Mouse (Mus musculus) intestine, embryonic 14.5 days (tissue): Measurements from ENCODE around the gene Sp9. TPM values are rescaled to one million over a fixed set of nuclear protein-coding genes. Genes with fewer than 3 reads are reported as not detected.

ENCODE experiments used
- ATAC-seq: fragments of 200-750 bp; cut with Nextera tagmentation; replicated peaks from 2 replicates; pipeline ENCODE4 v1.8.0; 2017; ENCODE audit warnings: low read depth, moderate number of reproducible peaks, moderate TSS enrichment, moderate library complexity; ENCODE audit not compliant: low FRiP score, low TSS enrichment
- DNase-seq: peaks from one replicate; pipeline ENCODE4 v3.0.0-alpha.2; 2018; ENCODE audit warnings: low spot score
- H3K27ac ChIP-seq: fragments of 300-500 bp; sonication (generic); 2 replicates; pipeline ENCODE4 v1.5.1; 2014; ENCODE audit warnings: low read depth, mild to moderate bottlenecking, control low read depth
- H3K27me3 ChIP-seq: fragments of 300-500 bp; sonication (generic); replicated peaks from 2 replicates; pipeline ENCODE4 v1.6.1; 2014; ENCODE audit warnings: low read length, control low read depth; ENCODE audit not compliant: control insufficient read depth, insufficient read depth
- H3K36me3 ChIP-seq: fragments of 300-500 bp; sonication (generic); 2 replicates; pipeline ENCODE4 v1.6.1; 2014; ENCODE audit warnings: low read length, control low read depth; ENCODE audit not compliant: control insufficient read depth, insufficient read depth
- H3K4me1 ChIP-seq: fragments of 300-500 bp; sonication (generic); replicated peaks from 2 replicates; pipeline ENCODE4 v1.6.1; 2014; ENCODE audit warnings: low read length, control low read depth, mixed read lengths; ENCODE audit not compliant: control insufficient read depth, insufficient read depth
- H3K4me2 ChIP-seq: fragments of 300-500 bp; sonication (generic); 2 replicates; pipeline ENCODE4 v1.6.1; 2014; ENCODE audit warnings: low read length
- H3K4me3 ChIP-seq: fragments of 300-500 bp; sonication (generic); 2 replicates; pipeline ENCODE4 v1.5.1; 2014; ENCODE audit warnings: low read depth, low read length, control low read depth, mixed read lengths
- H3K9ac ChIP-seq: fragments of 300-500 bp; sonication (generic); 2 replicates; pipeline ENCODE4 v1.6.1; 2014; ENCODE audit warnings: mild to moderate bottlenecking, low read length
- H3K9me3 ChIP-seq: fragments of 300-500 bp; sonication (generic); 2 replicates; pipeline ENCODE4 v1.6.1; 2016; ENCODE audit warnings: low read length, control low read depth; ENCODE audit not compliant: control insufficient read depth
- WGBS: fragments of 180-500 bp; shearing (Covaris S2); extraction: QIAGEN DNeasy Blood & Tissue Kit; methylation state at CpG from one replicate; pipeline ENCODE4 v1.1.7; 2014; 5-methylcytosine and 5-hydroxymethylcytosine counted together
- polyA plus RNA-seq: library from polyadenylated mRNA; unstranded; fragments of >200 nt; fragmentation: Nextera tagmentation; extraction: Ambion mirVana; gene quantifications from 2 replicates; pipeline ENCODE4 v1.2.1, GENCODE M21; 2014

The Sp9 gene
- polyA plus RNA-seq, 1 experiment from 2014 or later, result not detected

DNA sequence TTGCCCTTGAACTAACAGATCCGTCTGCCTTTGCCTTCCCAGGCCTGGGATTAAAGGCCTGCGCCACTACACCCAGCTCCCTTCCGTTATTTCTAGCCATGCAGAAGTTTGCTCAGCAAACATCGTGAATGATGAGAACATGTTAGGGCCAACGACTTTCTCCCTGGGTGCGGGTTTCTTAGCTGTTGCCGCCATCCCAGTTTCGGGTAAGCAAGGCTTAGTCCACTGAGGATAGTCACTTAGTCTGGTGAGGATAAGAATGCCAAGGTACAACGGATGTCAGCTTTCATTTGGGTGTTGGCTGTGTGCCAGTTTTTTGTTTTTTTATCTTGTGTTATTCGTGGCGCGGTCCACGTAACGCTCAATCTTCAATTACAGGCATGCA, 41.4 kb downstream of the Sp9 start:
- ATAC-seq, result 0 out of 2 replicates have a peak, but pooled peaks have one; percentile 32
- H3K4me3 ChIP-seq, result peak overlapping the region; percentile 99
- no peaks in the 10 kb centered on the region for H3K27me3 ChIP-seq
- H3K9ac ChIP-seq, result peak overlapping the region; percentile 71
- peaks cover 21% of the 10 kb centered on the region for H3K36me3 ChIP-seq
- DNase-seq, result peak; percentile 78
- WGBS, result 39% methylated on average over 14 of the region's 14 CpGs
- peak overlapping the region; percentile 57 for H3K4me2 ChIP-seq
- H3K4me1 ChIP-seq, result peaks cover 7% of the 10 kb centered on the region
- no peaks in the 10 kb centered on the region for H3K9me3 ChIP-seq
- peak overlapping the region; percentile 82; the same call in 1 of the 2 replicates for H3K27ac ChIP-seq

- H3K27me3 ChIP-seq, result no peaks in the 10 kb centered on the region
- H3K4me1 ChIP-seq, result peaks cover 7% of the 10 kb centered on the region
- no peak overlapping the region for H3K9ac ChIP-seq
- no peak overlapping the region for H3K27ac ChIP-seq
- 93% methylated on average over 3 of the region's 3 CpGs for WGBS
- ATAC-seq (no peak), DNase-seq (no peak)
- H3K4me3 ChIP-seq, result no peak overlapping the region
- H3K4me2 ChIP-seq, result no peak overlapping the region
- no peaks in the 10 kb centered on the region for H3K9me3 ChIP-seq
- peaks cover 9% of the 10 kb centered on the region for H3K36me3 ChIP-seq
Measured at GRCm38 (mm10) chr2:73314311-73314710, 42.6 kb downstream of the Sp9 start.

- 93% methylated on average over 9 of the region's 9 CpGs for WGBS
- ATAC-seq, result no peak
Measured at GRCm38 (mm10) chr2:73317426-73317825, 45.7 kb downstream of the Sp9 start.

DNA sequence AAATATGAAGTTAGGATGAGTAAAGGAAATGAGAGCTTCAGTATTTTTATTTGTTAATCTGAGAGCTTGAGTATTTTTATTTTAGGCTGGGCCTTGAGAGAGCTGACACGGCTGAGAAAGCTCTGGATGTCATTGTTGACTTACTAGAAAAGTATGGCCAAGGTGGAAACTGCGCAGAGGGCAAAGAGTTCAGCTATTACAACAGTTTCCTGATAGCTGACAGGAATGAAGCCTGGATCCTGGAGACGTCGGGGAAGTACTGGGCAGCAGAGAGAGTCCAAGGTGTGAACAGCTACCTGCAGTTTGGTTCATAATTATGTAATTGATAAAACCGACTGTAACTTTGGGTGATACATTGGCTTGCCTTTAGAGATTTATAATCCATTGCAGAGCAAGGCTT, 47.5 kb downstream of the Sp9 start:
- H3K4me3 ChIP-seq, result no peak overlapping the region
- no peaks in the 10 kb centered on the region for H3K27me3 ChIP-seq
- ATAC-seq, result no peak
- no peaks in the 10 kb centered on the region for H3K9me3 ChIP-seq
- WGBS, result 82% methylated on average over 5 of the region's 5 CpGs
- no peak overlapping the region for H3K9ac ChIP-seq
- no peak for DNase-seq
- H3K27ac ChIP-seq, result no peak overlapping the region
- H3K4me1 ChIP-seq, result no peaks in the 10 kb centered on the region
- no peak overlapping the region for H3K4me2 ChIP-seq
- no peaks in the 10 kb centered on the region for H3K36me3 ChIP-seq

More at GRCm38 (mm10) chr2:73317426-73317825, 45.7 kb downstream of the Sp9 start:
- no peaks in the 10 kb centered on the region for H3K36me3 ChIP-seq
- H3K4me2 ChIP-seq, result no peak overlapping the region
- no peaks in the 10 kb centered on the region for H3K4me1 ChIP-seq
- no peaks in the 10 kb centered on the region for H3K9me3 ChIP-seq
- no peak overlapping the region for H3K4me3 ChIP-seq
- DNase-seq, result no peak
- no peaks in the 10 kb centered on the region for H3K27me3 ChIP-seq
- H3K9ac ChIP-seq, result no peak overlapping the region
- no peak overlapping the region for H3K27ac ChIP-seq

DNA sequence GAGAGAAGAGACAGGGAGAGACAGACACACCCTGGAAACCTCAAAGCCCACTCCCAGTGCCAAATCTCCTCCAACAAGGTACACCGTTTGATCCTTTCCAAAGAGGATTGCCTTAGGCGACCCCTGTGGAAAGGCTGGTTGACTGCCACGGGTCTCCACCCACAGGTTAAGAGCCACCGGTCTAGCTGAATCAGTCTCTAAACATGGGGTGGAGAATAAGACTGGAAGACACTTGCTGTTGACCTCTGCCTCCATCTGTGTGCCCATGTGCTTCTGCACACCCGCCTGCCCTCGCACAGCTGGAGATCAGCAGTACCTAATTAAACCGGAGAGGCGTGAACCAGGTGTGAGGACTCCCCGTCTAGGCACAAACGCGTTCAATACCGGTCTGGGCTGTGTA, 51.3 kb downstream of the Sp9 start:
- H3K9me3 ChIP-seq, result no peaks in the 10 kb centered on the region
- WGBS, result 74% methylated on average over 12 of the region's 12 CpGs
- H3K4me2 ChIP-seq, result no peak overlapping the region
- no peaks in the 10 kb centered on the region for H3K27me3 ChIP-seq
- no peak overlapping the region for H3K27ac ChIP-seq
- H3K4me1 ChIP-seq, result no peaks in the 10 kb centered on the region
- H3K4me3 ChIP-seq, result no peak overlapping the region
- H3K36me3 ChIP-seq, result no peaks in the 10 kb centered on the region
- no peak for ATAC-seq
- DNase-seq, result no peak
- no peak overlapping the region for H3K9ac ChIP-seq

DNA sequence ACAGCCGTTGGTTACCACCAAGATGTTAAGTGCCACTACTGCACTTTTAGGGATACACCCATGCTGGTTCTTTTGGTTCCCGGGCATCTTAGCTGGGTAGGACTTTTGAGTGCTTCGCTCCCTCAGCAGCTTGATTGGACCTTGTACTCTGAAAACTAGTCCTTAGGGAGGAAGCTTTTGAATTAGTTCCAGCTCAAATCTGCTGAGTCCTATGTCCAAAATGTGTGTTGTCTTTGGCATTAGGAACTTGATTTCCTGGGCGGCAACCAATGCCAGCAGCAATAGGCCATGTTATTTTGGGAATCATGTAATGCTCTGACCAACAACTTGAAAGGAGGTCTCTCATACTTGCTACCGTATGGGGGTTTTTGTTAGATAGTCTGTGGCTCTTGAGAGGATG, 54.1 kb downstream of the Sp9 start:
- no peaks in the 10 kb centered on the region for H3K4me1 ChIP-seq
- no peak overlapping the region for H3K4me2 ChIP-seq
- H3K36me3 ChIP-seq, result no peaks in the 10 kb centered on the region
- H3K27ac ChIP-seq, result no peak overlapping the region
- no peaks in the 10 kb centered on the region for H3K27me3 ChIP-seq
- H3K4me3 ChIP-seq, result no peak overlapping the region
- no peaks in the 10 kb centered on the region for H3K9me3 ChIP-seq
- ATAC-seq (no peak), DNase-seq (no peak)
- no peak overlapping the region for H3K9ac ChIP-seq
- 89% methylated on average over 5 of the region's 5 CpGs for WGBS

Other genes with a start within 250 kb of the Sp9 start
- 92.0 and 94.6 TPM in 2 replicates for gene Ola1, start 53.0 kb upstream of the Sp9 start, polyA plus RNA-seq
- gene Scrn3, start 40.7 kb downstream of the Sp9 start, polyA plus RNA-seq, result 12.2 and 12.6 TPM in 2 replicates
- 22.3 and 24.5 TPM in 2 replicates for gene Cir1, start 40.8 kb downstream of the Sp9 start, polyA plus RNA-seq
- 5.0 and 7.1 TPM in 2 replicates for gene Gpr155, start 114.6 kb downstream of the Sp9 start, polyA plus RNA-seq